Mouse (Mus musculus) forebrain, embryonic 16.5 days (tissue): ENCODE measurements around the gene Rab42. TPM values are rescaled to one million over a fixed set of nuclear protein-coding genes. Genes with fewer than 3 reads are reported as not detected.
A peak's percentile ranks its signal among the peaks of the same experiment; 100 is the strongest.

Experiments
- ATAC-seq: fragments of 200-750 bp; cut with Nextera tagmentation; 2 replicates; pipeline ENCODE4 v1.8.0; 2017; ENCODE audit warnings: mild to moderate bottlenecking, moderate library complexity
- H3K27ac ChIP-seq: fragments of 300-500 bp; sonication (generic); 2 replicates; pipeline ENCODE4 v1.5.1; 2014; ENCODE audit warnings: low read length, control low read depth
- H3K27me3 ChIP-seq: fragments of 300-500 bp; sonication (generic); replicated peaks from 2 replicates; pipeline ENCODE4 v1.6.1; 2014; ENCODE audit warnings: low read length; ENCODE audit not compliant: control insufficient read depth, insufficient read depth
- H3K36me3 ChIP-seq: fragments of 300-500 bp; sonication (generic); 2 replicates; pipeline ENCODE4 v1.6.1; 2014; ENCODE audit not compliant: control insufficient read depth, insufficient read depth
- H3K4me1 ChIP-seq: fragments of 300-500 bp; sonication (generic); replicated peaks from 2 replicates; pipeline ENCODE4 v1.6.1; 2014; ENCODE audit warnings: low read length; ENCODE audit not compliant: control insufficient read depth, insufficient read depth
- H3K4me2 ChIP-seq: fragments of 300-500 bp; sonication (generic); 2 replicates; pipeline ENCODE4 v1.6.1; 2014; ENCODE audit warnings: mild to moderate bottlenecking, low read length, control low read depth
- H3K4me3 ChIP-seq: fragments of 300-500 bp; sonication (generic); replicated peaks from 2 replicates; pipeline ENCODE4 v1.5.1; 2014; ENCODE audit warnings: mild to moderate bottlenecking, low read length, control low read depth
- H3K9ac ChIP-seq: fragments of 300-500 bp; sonication (generic); replicated peaks from 2 replicates; pipeline ENCODE4 v1.6.1; 2014; ENCODE audit warnings: low read depth, low read length, control low read depth
- H3K9me3 ChIP-seq: fragments of 300-500 bp; sonication (generic); 2 replicates; pipeline ENCODE4 v1.6.1; 2016; ENCODE audit warnings: low read length; ENCODE audit not compliant: control insufficient read depth
- WGBS: fragments of 180-500 bp; shearing (Covaris S2); extraction: QIAGEN DNeasy Blood & Tissue Kit; methylation state at CpG from one replicate; pipeline ENCODE4 v1.1.7; 2014; 5-methylcytosine and 5-hydroxymethylcytosine counted together
- polyA plus RNA-seq: library from polyadenylated mRNA; unstranded; fragments of >200 nt; fragmentation: Nextera tagmentation; extraction: Ambion mirVana; gene quantifications from 2 replicates; pipeline ENCODE4 v1.2.1, GENCODE M21; 2015

Gene Rab42
- polyA plus RNA-seq, 1 experiment from 2014 or later, result 1.4 TPM

GRCm38 (mm10) chr4:132266835-132267349, 36.3 kb downstream of the Rab42 start:
- Histone ChIP-seq H3K9me3 (no peaks in the 10 kb centered on the region), H3K27me3 (no peaks in the 10 kb centered on the region), H3K4me1 (peaks cover 10% of the 10 kb centered on the region), H3K27ac (no peak overlapping the region), H3K4me3 (no peak overlapping the region), H3K9ac (no peak overlapping the region), H3K36me3 (no peaks in the 10 kb centered on the region), H3K4me2 (no peak overlapping the region)
- WGBS, result 89% methylated on average over 3 of the region's 3 CpGs
- ATAC-seq, result no peak

DNA sequence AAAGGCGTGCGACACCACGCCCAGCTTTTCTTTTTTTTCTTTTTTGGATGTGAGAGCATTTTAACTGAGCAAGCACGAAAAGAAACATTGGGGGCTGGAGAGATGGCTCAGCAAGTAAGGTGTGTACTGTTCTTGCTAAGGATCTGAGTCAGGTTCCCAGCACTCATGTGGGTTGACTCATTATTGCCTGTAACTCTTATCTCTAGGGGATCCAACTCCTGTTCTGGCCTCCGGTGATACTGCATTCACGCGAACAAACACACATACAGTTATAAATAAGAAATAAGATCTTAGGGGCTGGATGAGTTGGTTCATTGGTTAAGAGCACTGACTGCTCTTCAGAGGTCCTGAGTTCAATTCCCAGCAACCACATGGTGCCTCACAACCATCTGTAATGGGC, 39.9 kb downstream of the Rab42 start:
- H3K9ac ChIP-seq, result no peak overlapping the region

GRCm38 (mm10) chr4:132262358-132262616, 40.9 kb downstream of the Rab42 start:
- no peaks in the 10 kb centered on the region for H3K36me3 ChIP-seq
- no peak overlapping the region for H3K27ac ChIP-seq
- no peak overlapping the region for H3K9ac ChIP-seq
- 75% methylated on average over 5 of the region's 5 CpGs for WGBS
- peaks cover 19% of the 10 kb centered on the region for H3K4me1 ChIP-seq
- no peak overlapping the region for H3K4me3 ChIP-seq
- no peak overlapping the region for H3K4me2 ChIP-seq
- no peaks in the 10 kb centered on the region for H3K9me3 ChIP-seq
- no peak for ATAC-seq
- no peaks in the 10 kb centered on the region for H3K27me3 ChIP-seq

More for the DNA sequence above, 39.9 kb downstream of the Rab42 start:
- Histone ChIP-seq H3K27me3 (no peaks in the 10 kb centered on the region), H3K27ac (no peak overlapping the region), H3K9me3 (no peaks in the 10 kb centered on the region), H3K4me2 (no peak overlapping the region), H3K4me1 (peaks cover 19% of the 10 kb centered on the region), H3K4me3 (no peak overlapping the region), H3K36me3 (no peaks in the 10 kb centered on the region)
- 96% methylated on average over 7 of the region's 7 CpGs for WGBS
- ATAC-seq, result no peak

- Histone ChIP-seq H3K36me3 (no peaks in the 10 kb centered on the region), H3K27me3 (no peaks in the 10 kb centered on the region), H3K9ac (peak within 1 kb of the TSS; percentile 94), H3K4me1 (peaks cover 19% of the 10 kb centered on the region), H3K9me3 (no peaks in the 10 kb centered on the region), H3K27ac (peak within 1 kb of the TSS; percentile 82), H3K4me2 (peak within 1 kb of the TSS; percentile 87), H3K4me3 (peak within 1 kb of the TSS; percentile 80)
- peak; percentile 93 for ATAC-seq
- WGBS, result 20% methylated on average over 30 of the region's 49 CpGs
Observed at GRCm38 (mm10) chr4:132261514-132262357, 41.4 kb downstream of the Rab42 start, which contains the start of gene Gmeb1. Gmeb1 (minus strand) TSS chr4:132261602.

DNA sequence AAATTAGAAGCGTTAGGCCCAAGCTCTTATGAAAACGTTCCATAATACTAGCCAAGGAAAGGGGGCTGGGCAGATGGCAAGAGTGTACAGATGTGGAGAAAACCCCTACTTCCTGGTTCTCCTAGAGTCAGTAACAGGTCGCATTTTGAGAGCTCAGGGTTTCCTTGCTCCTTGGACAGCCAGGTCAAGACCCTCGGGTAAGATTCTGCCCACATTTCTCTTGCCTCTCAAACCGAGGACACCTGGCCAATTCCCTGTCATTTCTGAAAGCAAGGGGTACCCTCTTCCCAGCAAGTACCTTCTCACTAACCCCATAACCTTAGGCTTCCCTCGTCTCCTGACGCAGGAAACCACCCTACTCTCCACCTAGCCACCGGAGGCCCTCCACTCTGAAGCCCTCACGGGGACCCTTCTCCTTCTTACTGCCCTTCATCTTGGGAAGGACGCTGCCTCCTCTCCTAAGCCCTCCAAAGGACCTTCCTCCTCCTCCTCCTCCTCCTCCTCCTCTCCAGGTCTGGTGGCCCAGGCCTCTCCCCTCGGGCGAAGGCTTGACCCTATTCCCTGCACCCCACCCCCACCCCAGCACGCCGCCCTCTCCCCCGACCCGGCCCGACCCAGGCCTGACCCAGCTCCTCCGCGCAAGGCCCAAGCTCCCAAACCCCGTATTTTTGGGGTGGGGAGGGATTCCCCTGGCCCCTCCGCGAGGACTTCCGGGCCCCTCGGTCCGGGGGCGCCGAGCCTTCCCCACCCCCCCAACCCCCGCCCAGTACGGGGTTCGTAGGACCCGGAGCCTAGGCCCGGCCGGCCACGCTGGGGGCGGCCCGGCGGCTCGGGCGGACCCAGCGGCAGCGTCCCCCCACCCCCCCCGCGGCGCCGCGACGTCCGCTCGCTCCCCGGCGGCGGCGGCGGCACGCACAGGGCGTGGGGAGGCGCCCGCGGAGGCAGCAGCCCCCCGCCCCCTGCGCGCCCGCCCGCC, 42.5 kb downstream of the Rab42 start:
- Histone ChIP-seq H3K4me2 (peak overlapping the region; percentile 87), H3K27ac (peak overlapping the region; percentile 82), H3K9ac (peak overlapping the region; percentile 94), H3K36me3 (no peaks in the 10 kb centered on the region), H3K4me1 (peaks cover 19% of the 10 kb centered on the region), H3K9me3 (no peaks in the 10 kb centered on the region), H3K4me3 (peak overlapping the region; percentile 80), H3K27me3 (no peaks in the 10 kb centered on the region)
- peak; percentile 67 for ATAC-seq
- 5% methylated on average over 35 of the region's 64 CpGs for WGBS

GRCm38 (mm10) chr4:132259248-132259647, 43.9 kb downstream of the Rab42 start:
- Histone ChIP-seq H3K4me1 (peaks cover 19% of the 10 kb centered on the region), H3K4me3 (no peak overlapping the region), H3K4me2 (no peak overlapping the region), H3K9ac (no peak overlapping the region), H3K36me3 (no peaks in the 10 kb centered on the region), H3K9me3 (no peaks in the 10 kb centered on the region), H3K27me3 (no peaks in the 10 kb centered on the region), H3K27ac (no peak overlapping the region)
- 86% methylated on average over 4 of the region's 4 CpGs for whole genome bisulfite sequencing
- no peak for ATAC-seq

DNA sequence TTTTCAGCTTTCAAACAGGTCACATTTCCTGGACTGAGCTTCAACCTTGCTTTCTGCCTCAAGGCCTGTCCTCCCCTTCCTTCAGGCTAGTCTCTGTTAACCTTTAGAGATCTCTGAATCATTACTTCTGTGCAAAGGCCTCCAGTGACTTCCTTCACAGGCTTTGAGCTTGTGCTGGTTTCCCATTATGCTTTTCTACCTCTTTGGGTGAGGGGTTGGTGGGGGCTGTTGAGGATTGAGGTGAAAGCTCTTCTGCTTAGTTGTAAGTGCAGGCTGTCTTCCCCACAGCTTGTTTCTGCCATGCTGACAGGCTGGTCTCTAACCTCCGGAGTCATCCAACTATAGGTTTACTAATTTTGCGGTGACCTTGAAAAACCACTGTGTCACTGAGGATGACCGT, 46.8 kb downstream of the Rab42 start:
- H3K27ac ChIP-seq, result no peak overlapping the region
- H3K4me3 ChIP-seq, result no peak overlapping the region
- H3K9me3 ChIP-seq, result no peaks in the 10 kb centered on the region
- no peaks in the 10 kb centered on the region for H3K27me3 ChIP-seq
- no peak overlapping the region for H3K9ac ChIP-seq
- no peak for ATAC-seq
- 92% methylated on average over 3 of the region's 3 CpGs for WGBS
- H3K4me1 ChIP-seq, result peaks cover 13% of the 10 kb centered on the region
- no peak overlapping the region for H3K4me2 ChIP-seq
- no peaks in the 10 kb centered on the region for H3K36me3 ChIP-seq

- Histone ChIP-seq H3K27me3 (no peaks in the 10 kb centered on the region), H3K9ac (no peak overlapping the region), H3K4me3 (no peak overlapping the region), H3K9me3 (no peaks in the 10 kb centered on the region), H3K4me1 (peaks cover 9% of the 10 kb centered on the region), H3K27ac (no peak overlapping the region), H3K36me3 (peaks cover 8% of the 10 kb centered on the region), H3K4me2 (no peak overlapping the region)
- ATAC-seq, result no peak
- WGBS, result 74% methylated on average over 3 of the region's 3 CpGs
Observed at GRCm38 (mm10) chr4:132254986-132255385, 48.2 kb downstream of the Rab42 start.

DNA sequence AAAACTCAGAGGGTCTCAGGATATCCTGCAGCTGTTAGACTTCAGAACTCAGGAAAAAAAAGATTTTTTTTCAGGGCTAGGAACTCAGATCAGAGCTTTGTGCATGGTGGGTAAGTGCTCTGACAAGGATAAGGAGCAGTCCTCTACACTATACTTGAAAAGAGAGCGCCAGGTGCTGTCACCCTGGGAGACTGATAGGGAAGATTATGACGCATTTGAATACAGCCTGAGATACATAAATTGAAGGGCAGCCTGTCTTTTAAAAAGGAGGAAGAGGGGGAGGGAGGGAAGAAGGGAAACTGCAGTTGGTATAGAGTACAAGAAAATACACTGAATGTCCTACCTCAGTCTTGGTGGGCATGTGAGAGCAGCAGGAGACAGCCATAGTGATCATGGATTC, 49.6 kb downstream of the Rab42 start:
- Histone ChIP-seq H3K9ac (no peak overlapping the region), H3K4me1 (no peaks in the 10 kb centered on the region), H3K27me3 (no peaks in the 10 kb centered on the region), H3K27ac (no peak overlapping the region), H3K9me3 (no peaks in the 10 kb centered on the region), H3K4me3 (no peak overlapping the region), H3K4me2 (no peak overlapping the region), H3K36me3 (peaks cover 10% of the 10 kb centered on the region)
- no peak for ATAC-seq
- 76% methylated on average over 2 of the region's 2 CpGs for WGBS
